Mouse (Mus musculus) ovary, postnatal 14 days (tissue): ENCODE results near the gene Emp3.
"Not testable (repeated sequence)": the region's sequence is repeated elsewhere in the genome, so short reads cannot be mapped to it uniquely, and the experiment has no call there.

ENCODE experiments used
- DNase-seq: peaks from one replicate; pipeline ENCODE4 v3.0.0; 2022; ENCODE audit warnings: low spot score

The Emp3 gene

GRCm38 (mm10) chr7:45921242-45921621 is at the start of gene Emp3:
Gene Emp3, minus strand, starts transcription at chr7:45921404.
- peak; percentile 36 for DNase-seq

GRCm38 (mm10) chr7:45956611-45957010 is 35.4 kb upstream of the Emp3 start:
- no peak for DNase-seq

- no peak for DNase-seq
Measured at GRCm38 (mm10) chr7:45949061-45949460, 27.9 kb upstream of the Emp3 start.

- DNase-seq = not testable (repeated sequence)
Measured at GRCm38 (mm10) chr7:45943280-45943679, 22.1 kb upstream of the Emp3 start.

GRCm38 (mm10) chr7:45941986-45942385 is 20.8 kb upstream of the Emp3 start:
- no peak for DNase-seq

- DNase-seq = no peak
Measured at GRCm38 (mm10) chr7:45939836-45940235, 18.6 kb upstream of the Emp3 start.

- DNase-seq = no peak
Measured at GRCm38 (mm10) chr7:45935114-45935513, 13.9 kb upstream of the Emp3 start.

- DNase-seq = not testable (repeated sequence)
Measured at GRCm38 (mm10) chr7:45933766-45934165, 12.6 kb upstream of the Emp3 start.

- no peak for DNase-seq
Measured at GRCm38 (mm10) chr7:45929688-45930087, 8.5 kb upstream of the Emp3 start.

- DNase-seq = no peak
Measured at GRCm38 (mm10) chr7:45928626-45929295, 7.6 kb upstream of the Emp3 start.

GRCm38 (mm10) chr7:45924429-45924816 is 3.2 kb upstream of the Emp3 start:
- DNase-seq = peak; percentile 38

- peak; percentile 70 for DNase-seq
Measured at GRCm38 (mm10) chr7:45923762-45924428, 2.7 kb upstream of the Emp3 start, which contains the start of gene Ccdc114. Gene Ccdc114, plus strand, starts transcription at chr7:45924072.

- peak; percentile 91 for DNase-seq
Measured at GRCm38 (mm10) chr7:45922928-45923761, 1.9 kb upstream of the Emp3 start.

- no peak for DNase-seq
Measured at GRCm38 (mm10) chr7:45921950-45922600, 871 bp upstream of the Emp3 start.

GRCm38 (mm10) chr7:45920583-45921241 is 492 bp downstream of the Emp3 start:
- DNase-seq = no peak

- DNase-seq = no peak
Measured at GRCm38 (mm10) chr7:45919761-45920160, 1.4 kb downstream of the Emp3 start.

- no peak for DNase-seq
Measured at GRCm38 (mm10) chr7:45919083-45919671, 2.0 kb downstream of the Emp3 start.

GRCm38 (mm10) chr7:45917926-45918325 is 3.3 kb downstream of the Emp3 start:
- no peak for DNase-seq

- DNase-seq = no peak
Measured at GRCm38 (mm10) chr7:45917004-45917704, 4.0 kb downstream of the Emp3 start.
